Mouse (Mus musculus) urinary bladder, postnatal 0 days (tissue): ENCODE results near the gene Anln. TPM values are rescaled to one million over a fixed set of nuclear protein-coding genes. Genes with fewer than 3 reads are reported as not detected.

ENCODE experiments used
- polyA plus RNA-seq: library from polyadenylated mRNA; unstranded; fragments of >200 nt; fragmentation: Nextera tagmentation; extraction: Ambion mirVana; gene quantifications from 2 replicates; pipeline ENCODE4 v1.2.1, GENCODE M21; 2015

Gene Anln
- polyA plus RNA-seq, result 13.4 and 21.4 TPM in 2 replicates

DNA sequence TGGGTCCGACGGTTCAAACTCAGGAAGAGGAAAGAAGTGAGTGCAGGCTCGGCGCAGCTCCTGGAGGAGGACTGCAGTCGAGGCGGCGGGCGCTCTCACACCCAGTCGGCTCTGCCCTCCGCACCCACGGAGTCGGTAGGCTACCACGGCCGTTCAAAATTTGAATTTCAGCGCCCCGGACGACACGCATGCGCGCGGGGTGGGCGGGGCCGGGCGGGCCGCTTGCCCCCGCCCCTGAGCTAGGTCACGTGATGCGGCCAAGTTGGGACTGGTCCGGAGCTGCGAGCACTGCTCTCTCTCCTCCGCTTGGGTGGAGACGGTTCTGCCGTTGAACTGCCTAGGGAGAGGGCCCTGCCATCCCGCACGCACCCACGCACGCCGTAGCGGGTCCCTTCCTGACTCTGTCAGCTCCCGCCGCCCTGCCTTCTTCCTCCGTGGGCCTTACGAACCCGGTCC lies at the start of gene Anln:
Gene Anln (minus strand): TSS at position 168 of the 456 bp plus-strand sequence.

DNA sequence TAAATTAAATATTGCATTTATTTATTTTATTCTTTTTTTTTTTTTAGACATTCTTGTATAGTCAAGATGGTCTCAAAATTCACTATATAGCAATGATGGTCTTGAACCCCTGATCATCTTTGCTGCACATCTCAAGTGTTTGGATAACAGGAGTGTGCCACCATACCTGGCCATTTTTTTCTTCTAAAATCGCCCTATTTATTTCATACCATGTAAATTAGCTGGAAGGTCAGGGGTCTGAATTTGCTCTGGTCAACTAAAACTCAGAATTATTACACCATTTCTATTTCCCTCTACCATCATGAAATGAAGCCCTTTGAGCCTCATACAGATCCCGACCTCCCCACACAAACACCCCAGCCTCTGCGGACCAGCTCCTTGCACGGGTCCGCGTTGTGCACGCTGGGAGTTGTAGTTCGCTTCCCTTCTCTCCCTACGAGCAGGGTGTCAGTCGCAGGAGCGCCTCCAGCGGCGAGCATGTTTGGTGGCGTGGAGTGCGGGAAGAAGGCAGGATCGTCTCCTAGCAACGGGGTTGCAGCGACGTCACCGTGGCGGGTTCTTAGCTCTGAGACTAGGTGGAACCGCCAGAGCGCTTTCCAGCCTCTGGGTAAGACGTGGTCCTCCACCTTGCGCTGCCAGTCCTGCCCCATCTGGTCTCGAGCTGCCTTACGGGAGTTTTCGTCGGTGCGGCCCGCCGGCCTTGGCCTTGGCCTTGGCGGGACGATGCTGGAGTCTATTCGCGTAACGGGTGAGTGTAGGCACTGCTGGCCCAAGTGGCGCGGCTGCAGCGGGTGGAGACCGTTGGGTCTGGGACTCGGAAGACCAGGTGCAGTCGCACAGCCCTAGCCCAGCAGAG lies 22.2 kb upstream of the Anln start, which contains the start of gene 9530077C05Rik:
Gene 9530077C05Rik (plus strand): TSS at position 512 of the 856 bp plus-strand sequence.

DNA sequence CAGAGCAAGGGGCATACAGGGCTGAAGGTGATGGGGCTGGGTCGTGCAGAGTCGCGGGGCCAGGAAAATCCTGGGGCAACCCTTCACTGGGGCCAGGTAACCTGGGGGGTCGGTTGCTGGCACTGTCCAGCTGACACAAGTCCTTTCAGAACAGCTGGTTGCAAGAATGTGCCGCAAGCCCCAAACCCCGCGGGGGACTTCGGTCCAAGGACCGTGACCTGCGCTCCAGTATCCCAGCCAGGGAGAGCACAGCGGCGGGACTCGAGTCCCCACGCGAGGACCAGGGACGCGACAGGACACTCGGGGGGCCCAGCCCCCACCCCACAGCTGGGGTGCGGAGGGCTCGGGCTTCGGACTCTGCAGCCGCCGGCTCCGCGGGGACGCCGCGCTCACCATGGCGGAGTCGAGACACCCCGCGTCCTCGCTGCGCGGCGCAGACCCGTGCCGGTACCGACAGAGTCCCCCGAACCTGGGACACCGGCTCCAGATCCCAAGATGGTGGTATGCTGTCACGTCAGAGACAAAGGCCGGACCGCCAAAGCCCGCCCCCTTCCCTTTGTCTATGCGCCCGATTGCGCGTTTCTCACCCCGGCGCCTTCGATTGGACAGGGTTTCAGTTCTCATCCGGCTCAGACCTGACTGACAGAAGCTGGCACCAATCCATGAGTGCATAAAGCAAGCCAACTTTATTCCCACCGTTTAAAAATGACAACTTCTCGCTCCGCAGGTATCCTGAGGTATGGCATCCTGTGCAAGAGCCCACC lies 81.7 kb downstream of the Anln start, which contains the start of gene Zfp810:
Gene Zfp810 (minus strand): TSS at position 493 of the 764 bp plus-strand sequence.

Other genes starting within 250 kb of the Anln start
- gene Pigyl, start 232.3 kb downstream of the Anln start, polyA plus RNA-seq, result 85.8 and 88.4 TPM in 2 replicates
- 0.13 and 0.28 TPM in 2 replicates for gene Zfp872, start 201.1 kb downstream of the Anln start, polyA plus RNA-seq
- 27.7 and 30.7 TPM in 2 replicates for gene Zfp809, start 163.5 kb downstream of the Anln start, polyA plus RNA-seq
- 0.55 and 0.70 TPM in 2 replicates for gene Zfp599, start 129.3 kb downstream of the Anln start, polyA plus RNA-seq
- gene Zfp810, start 81.5 kb downstream of the Anln start, polyA plus RNA-seq, result 7.4 and 7.9 TPM in 2 replicates
- gene 9530077C05Rik, start 22.3 kb upstream of the Anln start, polyA plus RNA-seq, result 1.5 and 1.8 TPM in 2 replicates
- gene Gm17545, start 65.1 kb upstream of the Anln start, polyA plus RNA-seq, result not detected in 2 replicates
- gene Rp9, start 80.6 kb upstream of the Anln start, polyA plus RNA-seq, result 37.3 and 38.5 TPM in 2 replicates
- gene Bbs9, start 86.5 kb upstream of the Anln start, polyA plus RNA-seq, result 4.2 and 5.4 TPM in 2 replicates